Mouse (Mus musculus) MEL (cell line): Measurements from ENCODE around the gene Poglut1.

Source experiments
- EP300 ChIP-seq, 2 experiments: IDR thresholded peaks; 2 replicates each; pipeline ENCODE4 v1.6.1; 2011; ENCODE audit warnings: improper control_type of control experiment in 2 of 2, low read length in 2 of 2, low read depth in 1 of 2, mild to moderate bottlenecking in 1 of 2
- MAZ ChIP-seq: IDR thresholded peaks from 2 replicates; pipeline ENCODE4 v1.6.1; 2012; ENCODE audit warnings: low read depth, mild to moderate bottlenecking, inconsistent platforms, low read length, improper control_type of control experiment
- POLR2A ChIP-seq, 2 experiments: IDR thresholded peaks; 2 replicates each; pipeline ENCODE4 v1.6.1; 2011 to 2012; ENCODE audit warnings: low read length in 2 of 2, mild to moderate bottlenecking in 2 of 2, control low read depth in 1 of 2, improper control_type of control experiment in 1 of 2, low read depth in 1 of 2, moderate library complexity in 1 of 2; ENCODE audit not compliant: control insufficient read depth in 1 of 2, insufficient read depth in 1 of 2, poor library complexity in 1 of 2
- UBTF ChIP-seq: IDR thresholded peaks from 2 replicates; pipeline ENCODE4 v1.6.1; 2012; ENCODE audit warnings: low read depth, mild to moderate bottlenecking, inconsistent platforms, low read length, improper control_type of control experiment, moderate library complexity, borderline replicate concordance; ENCODE audit not compliant: insufficient read depth

- TF ChIP-seq MAZ (no peak), POLR2A (IDR thresholded peaks at IDR 0.05; ENCODE audit: control insufficient read depth in 1 of 2, insufficient read depth in 1 of 2, low read depth in 1 of 2, low read length in 2 of 2, poor library complexity in 1 of 2) (no peak), UBTF (no peak), EP300 (IDR thresholded peaks at IDR 0.05; ENCODE audit: low read depth in 1 of 2, low read length in 2 of 2) (no peak)
These were observed 34.7 kb upstream of the Poglut1 start for GRCm38 (mm10) chr16:38584761-38585160.
